Mouse (Mus musculus) hindbrain, embryonic 15.5 days (tissue): ENCODE results near the gene Rfx6. TPM values are rescaled to one million over a fixed set of nuclear protein-coding genes. Genes with fewer than 3 reads are reported as not detected.

Source experiments
- ATAC-seq: fragments of 200-750 bp; cut with Nextera tagmentation; 2 replicates; pipeline ENCODE4 v1.8.0; 2017; ENCODE audit warnings: low read depth, moderate number of reproducible peaks, moderate TSS enrichment; ENCODE audit not compliant: low FRiP score
- H3K27ac ChIP-seq: fragments of 300-500 bp; sonication (generic); replicated peaks from 2 replicates; pipeline ENCODE4 v1.5.1; 2015; ENCODE audit warnings: mild to moderate bottlenecking, inconsistent platforms
- H3K27me3 ChIP-seq: fragments of 300-500 bp; sonication (generic); 2 replicates; pipeline ENCODE4 v1.6.1; 2015; ENCODE audit warnings: control low read depth, inconsistent platforms
- H3K36me3 ChIP-seq: fragments of 300-500 bp; sonication (generic); 2 replicates; pipeline ENCODE4 v1.6.1; 2015; ENCODE audit warnings: control low read depth, inconsistent platforms
- H3K4me1 ChIP-seq: fragments of 300-500 bp; sonication (generic); replicated peaks from 2 replicates; pipeline ENCODE4 v1.6.1; 2015; ENCODE audit warnings: control low read depth, inconsistent platforms
- H3K4me2 ChIP-seq: fragments of 300-500 bp; sonication (generic); 2 replicates; pipeline ENCODE4 v1.6.1; 2015; ENCODE audit warnings: moderate library complexity, mild to moderate bottlenecking, inconsistent platforms
- H3K4me3 ChIP-seq: fragments of 300-500 bp; sonication (generic); 2 replicates; pipeline ENCODE4 v1.5.1; 2015; ENCODE audit warnings: mild to moderate bottlenecking, inconsistent platforms
- H3K9ac ChIP-seq: fragments of 300-500 bp; sonication (generic); 2 replicates; pipeline ENCODE4 v1.6.1; 2015; ENCODE audit warnings: inconsistent platforms
- H3K9me3 ChIP-seq: fragments of 300-500 bp; sonication (generic); 2 replicates; pipeline ENCODE4 v1.6.1; 2016; ENCODE audit warnings: control low read depth, inconsistent platforms
- WGBS: fragments of 180-500 bp; shearing (Covaris S2); methylation state at CpG from one replicate; pipeline ENCODE4 v1.1.7; 2015; 5-methylcytosine and 5-hydroxymethylcytosine counted together
- polyA plus RNA-seq: library from polyadenylated mRNA; unstranded; fragments of >200 nt; fragmentation: Nextera tagmentation; extraction: Ambion mirVana; gene quantifications from 2 replicates; pipeline ENCODE4 v1.2.1, GENCODE M21; 2015

Rfx6 gene
- polyA plus RNA-seq, 1 experiment from 2014 or later: not detected

- ATAC-seq: no peak
- Histone ChIP-seq H3K4me2 (no peak overlapping the region), H3K4me1 (no peaks in the 10 kb centered on the region), H3K9me3 (no peaks in the 10 kb centered on the region), H3K36me3 (no peaks in the 10 kb centered on the region), H3K4me3 (no peak overlapping the region), H3K27me3 (no peaks in the 10 kb centered on the region), H3K9ac (no peak overlapping the region), H3K27ac (no peak overlapping the region)
- WGBS: 50% methylated on average over 5 of the region's 5 CpGs
Observed at GRCm38 (mm10) chr10:51768445-51768844, 90.9 kb downstream of the Rfx6 start.

GRCm38 (mm10) chr10:51769252-51769651, 91.7 kb downstream of the Rfx6 start:
- no peak for ATAC-seq
- no peaks in the 10 kb centered on the region for H3K36me3 ChIP-seq
- no peak overlapping the region for H3K4me3 ChIP-seq
- 79% methylated on average over 7 of the region's 7 CpGs for WGBS
- H3K9me3 ChIP-seq: no peaks in the 10 kb centered on the region
- no peak overlapping the region for H3K27ac ChIP-seq
- H3K4me2 ChIP-seq: no peak overlapping the region
- H3K27me3 ChIP-seq: no peaks in the 10 kb centered on the region
- H3K4me1 ChIP-seq: no peaks in the 10 kb centered on the region
- H3K9ac ChIP-seq: no peak overlapping the region

GRCm38 (mm10) chr10:51779648-51780047, 102.1 kb downstream of the Rfx6 start:
- no peaks in the 10 kb centered on the region for H3K27me3 ChIP-seq
- H3K4me3 ChIP-seq: no peak overlapping the region
- H3K9ac ChIP-seq: no peak overlapping the region
- 72% methylated on average over 2 of the region's 2 CpGs for WGBS
- no peak overlapping the region for H3K4me2 ChIP-seq
- no peak for ATAC-seq
- no peaks in the 10 kb centered on the region for H3K4me1 ChIP-seq
- H3K9me3 ChIP-seq: no peaks in the 10 kb centered on the region
- H3K27ac ChIP-seq: no peak overlapping the region
- no peaks in the 10 kb centered on the region for H3K36me3 ChIP-seq

Other genes with a start within 250 kb of the Rfx6 start
- gene Gm49339, start 197.1 kb upstream of the Rfx6 start, polyA plus RNA-seq: not detected in 2 replicates
- 0.32 and 0.46 TPM in 2 replicates for gene Lilr4b, start 197.1 kb upstream of the Rfx6 start, polyA plus RNA-seq
- gene Lilrb4a, start 186.8 kb upstream of the Rfx6 start, polyA plus RNA-seq: 0.86 and 1.8 TPM in 2 replicates
- gene Fam162b, start 87.2 kb upstream of the Rfx6 start, polyA plus RNA-seq: 2.2 and 2.8 TPM in 2 replicates
- gene Gprc6a, start 46.3 kb upstream of the Rfx6 start, polyA plus RNA-seq: 0.09 TPM in 1 of 2 replicates, not detected in the other